Mouse (Mus musculus) MEL (cell line): Measurements from ENCODE around the gene Telo2. TPM values are rescaled to one million over a fixed set of nuclear protein-coding genes. Genes with fewer than 3 reads are reported as not detected.

Source experiments
- DNase-seq: peaks from one replicate; pipeline ENCODE4 v3.0.0; 2011; ENCODE audit warnings: low read depth, low spot score
- H3K27ac ChIP-seq: 2 replicates; pipeline ENCODE4 v1.5.1; 2012; ENCODE audit warnings: low read depth, mild to moderate bottlenecking, control low read depth, low read length, moderate library complexity; ENCODE audit not compliant: control insufficient read depth
- H3K27me3 ChIP-seq, 2 experiments: fragments of 150-350 bp in 1 of 2; sonication (generic) in 1 of 2; 2 replicates each; pipeline ENCODE4 v1.6.1; 2012; ENCODE audit warnings: low read length in 2 of 2, mild to moderate bottlenecking in 2 of 2, improper control_type of control experiment in 1 of 2, moderate library complexity in 1 of 2; ENCODE audit not compliant: insufficient read depth in 2 of 2, control insufficient read depth in 1 of 2
- H3K36me3 ChIP-seq, 2 experiments: 2 replicates each; pipeline ENCODE4 v1.6.1; 2012 to 2014; ENCODE audit warnings: low read length in 2 of 2, improper control_type of control experiment in 1 of 2, inconsistent platforms in 1 of 2, mild to moderate bottlenecking in 1 of 2; ENCODE audit not compliant: insufficient read depth in 2 of 2, control insufficient read depth in 1 of 2
- H3K4me1 ChIP-seq, 2 experiments: fragments of 150-350 bp in 1 of 2; sonication (generic) in 1 of 2; 2 replicates each; pipeline ENCODE4 v1.6.1; 2012; ENCODE audit warnings: low read length in 2 of 2, improper control_type of control experiment in 1 of 2, mild to moderate bottlenecking in 1 of 2; ENCODE audit not compliant: insufficient read depth in 2 of 2, control insufficient read depth in 1 of 2
- H3K4me3 ChIP-seq, 2 experiments: fragments of 150-350 bp in 1 of 2; sonication (generic) in 1 of 2; 2 replicates each; pipeline ENCODE4 v1.5.1; 2012; ENCODE audit warnings: low read depth in 2 of 2, low read length in 2 of 2, mild to moderate bottlenecking in 2 of 2, moderate library complexity in 2 of 2, control low read depth in 1 of 2, improper control_type of control experiment in 1 of 2; ENCODE audit not compliant: control insufficient read depth in 1 of 2, insufficient read depth in 1 of 2
- H3K79me2 ChIP-seq: 2 replicates; pipeline ENCODE4 v1.6.1; 2012; ENCODE audit warnings: mild to moderate bottlenecking, low read length, moderate library complexity; ENCODE audit not compliant: control insufficient read depth, poor library complexity, insufficient read depth
- H3K9ac ChIP-seq: 2 replicates; pipeline ENCODE4 v1.6.1; 2012; ENCODE audit warnings: low read depth, mild to moderate bottlenecking, control low read depth, low read length, moderate library complexity; ENCODE audit not compliant: control insufficient read depth, poor library complexity, severe bottlenecking
- H3K9me3 ChIP-seq: fragments of 150-350 bp; sonication (generic); replicated peaks from 2 replicates; pipeline ENCODE4 v1.6.1; 2012; ENCODE audit warnings: mild to moderate bottlenecking, low read length, improper control_type of control experiment, moderate library complexity; ENCODE audit not compliant: insufficient read depth
- BHLHE40 ChIP-seq: IDR thresholded peaks from 2 replicates; pipeline ENCODE4 v1.6.1; 2012; ENCODE audit warnings: low read depth, mild to moderate bottlenecking, inconsistent platforms, low read length, improper control_type of control experiment, borderline replicate concordance
- CHD1 ChIP-seq: IDR thresholded peaks from 2 replicates; pipeline ENCODE4 v1.6.1; 2012; ENCODE audit warnings: low read depth, mild to moderate bottlenecking, inconsistent platforms, low read length, improper control_type of control experiment
- CHD2 ChIP-seq: IDR thresholded peaks from 2 replicates; pipeline ENCODE4 v1.6.1; 2011; ENCODE audit warnings: low read length, improper control_type of control experiment
- CTCF ChIP-seq, 3 experiments: IDR thresholded peaks in 2 of 3; conservative IDR thresholded peaks in 1 of 3; 2 replicates each; pipeline ENCODE4 v1.5.1; 2011 to 2012; ENCODE audit warnings: low read length in 3 of 3, low read depth in 2 of 3, mild to moderate bottlenecking in 2 of 3, improper control_type of control experiment in 1 of 3, inconsistent platforms in 1 of 3, mixed read lengths in 1 of 3, moderate library complexity in 1 of 3; ENCODE audit not compliant: control insufficient read depth in 1 of 3, insufficient read depth in 1 of 3, poor library complexity in 1 of 3, severe bottlenecking in 1 of 3
- ETS1 ChIP-seq: IDR thresholded peaks from 2 replicates; pipeline ENCODE4 v1.6.1; 2012; ENCODE audit warnings: low read depth, mild to moderate bottlenecking, inconsistent platforms, low read length, improper control_type of control experiment, moderate library complexity
- GATA1 ChIP-seq: IDR thresholded peaks from 2 replicates; pipeline ENCODE4 v1.6.1; 2011; ENCODE audit warnings: low read depth, low read length, improper control_type of control experiment
- JUND ChIP-seq: IDR thresholded peaks from 2 replicates; pipeline ENCODE4 v1.6.1; 2011; ENCODE audit warnings: low read depth, mild to moderate bottlenecking, improper control_type of control experiment, low read length
- MAFK ChIP-seq: IDR thresholded peaks from 2 replicates; pipeline ENCODE4 v1.6.1; 2011; ENCODE audit warnings: low read depth, mild to moderate bottlenecking, low read length, improper control_type of control experiment, borderline replicate concordance
- MXI1 ChIP-seq: IDR thresholded peaks from 2 replicates; pipeline ENCODE4 v1.6.1; 2011; ENCODE audit warnings: mild to moderate bottlenecking, low read depth, low read length, improper control_type of control experiment
- MYB ChIP-seq: IDR thresholded peaks from 2 replicates; pipeline ENCODE4 v1.6.1; 2011; ENCODE audit warnings: mild to moderate bottlenecking, low read depth, low read length, improper control_type of control experiment
- MYC ChIP-seq: IDR thresholded peaks from 2 replicates; pipeline ENCODE4 v1.6.1; 2011; ENCODE audit warnings: low read depth, mild to moderate bottlenecking, low read length, improper control_type of control experiment, moderate library complexity
- NELFE ChIP-seq: IDR thresholded peaks from 2 replicates; pipeline ENCODE4 v1.6.1; 2011; ENCODE audit warnings: low read depth, low read length, improper control_type of control experiment
- NRF1 ChIP-seq: IDR thresholded peaks from 2 replicates; pipeline ENCODE4 v1.6.1; 2014; ENCODE audit warnings: low read depth, mild to moderate bottlenecking, inconsistent platforms, low read length, improper control_type of control experiment, moderate library complexity; ENCODE audit not compliant: poor library complexity, insufficient read depth, severe bottlenecking
- POLR2A ChIP-seq, 2 experiments: IDR thresholded peaks; 2 replicates each; pipeline ENCODE4 v1.6.1; 2011 to 2012; ENCODE audit warnings: low read length in 2 of 2, mild to moderate bottlenecking in 2 of 2, control low read depth in 1 of 2, improper control_type of control experiment in 1 of 2, low read depth in 1 of 2, moderate library complexity in 1 of 2; ENCODE audit not compliant: control insufficient read depth in 1 of 2, insufficient read depth in 1 of 2, poor library complexity in 1 of 2
- RCOR1 ChIP-seq: IDR thresholded peaks from 2 replicates; pipeline ENCODE4 v1.6.1; 2012; ENCODE audit warnings: low read depth, mild to moderate bottlenecking, inconsistent platforms, low read length, improper control_type of control experiment
- SIN3A ChIP-seq: IDR thresholded peaks from 2 replicates; pipeline ENCODE4 v1.6.1; 2012; ENCODE audit warnings: low read length, improper control_type of control experiment, inconsistent platforms
- TBP ChIP-seq: IDR thresholded peaks from 2 replicates; pipeline ENCODE4 v1.8.0; 2011; ENCODE audit warnings: low read depth, low read length, improper control_type of control experiment
- TCF12 ChIP-seq: IDR thresholded peaks from 2 replicates; pipeline ENCODE4 v1.6.1; 2014; ENCODE audit warnings: low read depth, mild to moderate bottlenecking, inconsistent platforms, low read length, improper control_type of control experiment, moderate library complexity
- UBTF ChIP-seq: IDR thresholded peaks from 2 replicates; pipeline ENCODE4 v1.6.1; 2012; ENCODE audit warnings: low read depth, mild to moderate bottlenecking, inconsistent platforms, low read length, improper control_type of control experiment, moderate library complexity, borderline replicate concordance; ENCODE audit not compliant: insufficient read depth
- USF1 ChIP-seq: IDR thresholded peaks from 2 replicates; pipeline ENCODE4 v1.6.1; 2014; ENCODE audit warnings: low read depth, mild to moderate bottlenecking, inconsistent platforms, low read length, improper control_type of control experiment, moderate library complexity
- USF2 ChIP-seq, 2 experiments: IDR thresholded peaks; 2 replicates each; pipeline ENCODE4 v1.6.1; 2011 to 2012; ENCODE audit warnings: improper control_type of control experiment in 2 of 2, low read length in 2 of 2, borderline replicate concordance in 1 of 2, inconsistent platforms in 1 of 2, low read depth in 1 of 2, mild to moderate bottlenecking in 1 of 2; ENCODE audit not compliant: insufficient read depth in 1 of 2
- ZC3H11A ChIP-seq: IDR thresholded peaks from 2 replicates; pipeline ENCODE4 v1.6.1; 2012; ENCODE audit warnings: low read depth, mild to moderate bottlenecking, inconsistent platforms, low read length, improper control_type of control experiment
- ZKSCAN1 ChIP-seq: IDR thresholded peaks from 2 replicates; pipeline ENCODE4 v1.6.1; 2012; ENCODE audit warnings: low read depth, mild to moderate bottlenecking, inconsistent platforms, low read length, improper control_type of control experiment, moderate library complexity
- ZMIZ1 ChIP-seq: IDR thresholded peaks from 2 replicates; pipeline ENCODE4 v1.6.1; 2012; ENCODE audit warnings: low read depth, mild to moderate bottlenecking, inconsistent platforms, low read length, improper control_type of control experiment, moderate library complexity
- polyA plus RNA-seq, 2 experiments: library from polyadenylated mRNA; stranded (reverse) in 1 of 2; unstranded in 1 of 2; fragments of >175 nt in 1 of 2; fragments of >200 nt in 1 of 2; gene quantifications; 2 replicates each; pipeline versions ENCODE4 v1.2.1 to v1.2.4; 2012; ENCODE audit warnings: low replicate concordance in 2 of 2, low read depth in 1 of 2; ENCODE audit not compliant: insufficient read length in 2 of 2, insufficient read depth in 1 of 2, missing spikeins in 1 of 2
- total RNA-seq: library from RNA; depleted of rRNA; stranded (reverse); fragments of 300-350 nt; gene quantifications from 2 replicates; pipeline ENCODE4 v1.2.3, GENCODE M21; 2012

The Telo2 gene
- total and polyA plus RNA-seq, 3 experiments: 20.0 to 20.9 TPM; not detected in 1

DNA sequence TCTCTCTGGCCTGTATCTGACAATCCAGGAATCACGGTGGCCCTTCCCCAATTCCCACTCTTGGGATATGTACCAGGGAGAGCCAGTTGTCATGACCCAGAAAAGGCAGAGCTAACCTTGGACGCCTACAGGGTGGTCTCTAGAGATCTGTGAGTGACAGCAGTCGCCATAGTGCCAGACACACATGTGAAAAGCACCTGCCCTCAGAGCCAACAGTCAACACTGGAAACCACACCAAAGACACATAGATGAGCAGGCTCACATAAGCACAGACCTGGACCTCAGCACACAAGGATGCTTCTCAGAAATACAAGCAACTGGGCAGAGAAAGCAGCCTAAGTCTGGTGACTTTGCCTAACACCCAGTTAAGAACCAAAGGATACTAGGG lies 3.4 kb downstream of the Telo2 start:
- no peak for TF ChIP-seq NRF1
- no peak for TF ChIP-seq CHD2
- TF ChIP-seq ZKSCAN1: no peak
- TF ChIP-seq CTCF (IDR thresholded peaks at IDR 0.05 in 2 of 3, conservative IDR thresholded peaks at IDR 0.05 in 1 of 3; ENCODE audit: control insufficient read depth in 1 of 3, insufficient read depth in 1 of 3, low read depth in 2 of 3, low read length in 3 of 3, poor library complexity in 1 of 3, severe bottlenecking in 1 of 3): no peak
- TF ChIP-seq GATA1: no peak
- no peak for TF ChIP-seq TBP
- TF ChIP-seq POLR2A (IDR thresholded peaks at IDR 0.05; ENCODE audit: control insufficient read depth in 1 of 2, insufficient read depth in 1 of 2, low read depth in 1 of 2, low read length in 2 of 2, poor library complexity in 1 of 2): no peak
- no peak for TF ChIP-seq ETS1
- no peak for TF ChIP-seq MAFK
- no peak for TF ChIP-seq BHLHE40
- TF ChIP-seq USF2 (IDR thresholded peaks at IDR 0.05; ENCODE audit: borderline replicate concordance in 1 of 2, insufficient read depth in 1 of 2, low read depth in 1 of 2, low read length in 2 of 2): no peak
- TF ChIP-seq MYC: no peak
- H3K27me3 ChIP-seq: no peaks in the 10 kb centered on the region
- H3K4me1 ChIP-seq: peaks cover 0 to 13% of the 10 kb centered on the region in 2 experiments; a peak in 2 of 4 replicates
- peaks cover 2 to 4% of the 10 kb centered on the region in 2 experiments; a peak in 3 of 4 replicates for H3K36me3 ChIP-seq
- H3K27ac ChIP-seq: no peak overlapping the region
- no peak overlapping the region for H3K4me3 ChIP-seq
- H3K9me3 ChIP-seq: no peaks in the 10 kb centered on the region
- DNase-seq: no peak
- H3K79me2 ChIP-seq: peaks cover 11% of the 10 kb centered on the region
- H3K9ac ChIP-seq: no peak overlapping the region

DNA sequence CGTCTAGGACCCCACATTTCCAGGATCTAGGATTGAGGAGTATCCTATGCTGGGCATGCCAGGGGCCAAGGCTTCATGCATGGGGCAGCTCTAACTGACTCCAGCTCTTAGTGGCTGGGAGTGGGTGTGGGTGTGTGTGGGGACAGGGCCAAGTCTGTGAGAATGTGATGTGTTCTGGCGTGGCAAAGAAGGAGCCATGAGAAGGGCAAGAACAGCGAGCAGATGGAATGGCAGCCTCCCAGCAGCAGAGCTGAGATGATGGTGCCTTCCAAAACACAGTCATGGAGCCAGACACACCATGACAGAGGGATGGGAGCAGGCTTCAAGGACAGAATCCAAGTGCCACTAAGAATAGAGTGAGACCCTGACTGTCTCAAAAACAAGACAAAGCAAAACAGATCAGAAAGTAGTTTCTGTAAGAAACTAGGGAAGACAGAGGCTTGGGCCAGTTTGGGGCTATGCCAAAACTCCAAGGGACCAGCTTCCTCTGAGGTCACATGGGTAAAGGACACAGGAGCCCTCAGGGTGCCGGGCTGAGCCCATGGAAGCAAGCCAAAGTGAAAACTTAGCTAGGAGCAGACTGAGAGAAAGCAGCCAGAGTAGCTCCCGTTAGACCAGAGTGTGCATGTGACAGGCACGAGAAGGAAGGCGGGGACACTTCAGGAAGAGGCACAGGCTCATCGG lies 3.9 kb downstream of the Telo2 start:
- Histone ChIP-seq H3K4me1 (peaks cover 0 to 11% of the 10 kb centered on the region in 2 experiments; a peak in 2 of 4 replicates), H3K27ac (no peak overlapping the region), H3K36me3 (peaks cover 2 to 4% of the 10 kb centered on the region in 2 experiments; a peak in 3 of 4 replicates), H3K27me3 (no peaks in the 10 kb centered on the region), H3K9me3 (no peaks in the 10 kb centered on the region), H3K79me2 (peaks cover 11% of the 10 kb centered on the region), H3K9ac (no peak overlapping the region), H3K4me3 (no peak overlapping the region)
- no peak for DNase-seq
- TF ChIP-seq ZMIZ1 (no peak), JUND (no peak), TBP (no peak), USF1 (no peak), ZC3H11A (no peak), RCOR1 (no peak), BHLHE40 (no peak), USF2 (IDR thresholded peaks at IDR 0.05; ENCODE audit: borderline replicate concordance in 1 of 2, insufficient read depth in 1 of 2, low read depth in 1 of 2, low read length in 2 of 2) (no peak), CTCF (IDR thresholded peaks at IDR 0.05 in 2 of 3, conservative IDR thresholded peaks at IDR 0.05 in 1 of 3; ENCODE audit: control insufficient read depth in 1 of 3, insufficient read depth in 1 of 3, low read depth in 2 of 3, low read length in 3 of 3, poor library complexity in 1 of 3, severe bottlenecking in 1 of 3) (no peak), MYC (no peak), NRF1 (no peak), SIN3A (no peak), UBTF (no peak), TCF12 (no peak), CHD1 (no peak), MYB (no peak), MXI1 (no peak), ETS1 (no peak), NELFE (no peak)
